Mouse (Mus musculus) mouse embryonic stem cell (cell line): ENCODE results near the gene Aox1.
"Not testable (repeated sequence)": the region's sequence is repeated elsewhere in the genome, so short reads cannot be mapped to it uniquely, and the experiment has no call there.

Source experiments
- in situ Hi-C, 2 experiments: fragments of 300-500 bp; cut with MboI; formaldehyde crosslinking; loops; 1 replicate in 1 of 2; 3 replicates in 1 of 2; pipeline ENCODE4 v1.14.3; 2019 to 2020; ENCODE audit warnings: low sequenced_read_pairs in 2 of 2, low pct_unique_long_range_greater_than_20kb in 1 of 2, mixed read lengths in 1 of 2; ENCODE audit not compliant: unreplicated experiment in 1 of 2

Gene Aox1

DNA sequence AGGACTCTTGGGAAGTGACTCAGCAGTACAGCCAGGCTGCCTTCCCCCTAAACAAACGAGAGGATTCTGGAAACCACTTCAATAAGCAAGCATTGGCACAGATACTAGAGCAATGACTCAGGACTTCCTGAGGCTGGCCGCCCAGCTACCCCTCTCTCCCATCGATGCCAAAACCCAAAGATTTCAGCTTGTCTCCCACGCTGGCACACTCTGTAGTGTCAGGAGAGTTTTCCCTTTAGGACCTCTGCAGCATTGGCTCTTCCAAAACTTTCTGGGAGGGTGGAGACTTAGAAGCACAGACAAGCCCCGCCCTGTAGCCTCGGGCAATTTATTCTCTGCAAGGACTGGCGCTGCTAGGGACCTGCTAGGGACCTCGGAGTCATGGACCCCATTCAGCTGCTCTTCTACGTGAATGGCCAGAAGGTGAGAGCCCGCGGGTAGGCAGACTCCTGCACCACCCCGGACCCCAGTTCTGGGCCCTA is at the start of gene Aox1:
TSS of gene Aox1 (plus strand) at position 296 of the 482 bp plus-strand sequence.
- in situ Hi-C loops: no loop called here

DNA sequence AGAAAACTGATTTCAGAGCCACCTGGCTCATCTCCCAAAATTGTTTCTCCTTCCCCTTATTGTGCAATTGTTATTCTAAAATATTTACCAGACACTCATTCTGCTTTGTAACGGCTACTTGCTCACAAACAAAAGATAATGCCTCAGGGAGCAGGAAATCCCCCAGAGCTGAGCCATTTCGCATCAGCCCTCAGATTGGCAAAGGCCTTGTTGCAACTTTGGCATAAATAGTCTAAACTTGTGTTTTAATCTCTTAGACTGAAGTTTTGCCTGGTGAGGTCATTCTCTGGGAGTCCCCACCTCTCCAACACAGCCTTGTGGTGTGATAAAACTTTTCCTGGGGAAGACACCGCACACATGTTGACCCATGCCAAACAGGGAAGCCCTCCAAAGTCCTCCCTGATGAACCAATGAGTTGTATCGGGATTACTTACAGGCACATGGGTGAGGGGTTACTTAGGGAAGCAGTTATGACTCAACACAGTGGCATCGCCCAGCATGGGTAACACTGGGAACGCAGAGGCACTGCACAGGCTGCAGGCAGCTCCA is 40.6 kb upstream of the Aox1 start:
- in situ Hi-C loops: no loop called here

DNA sequence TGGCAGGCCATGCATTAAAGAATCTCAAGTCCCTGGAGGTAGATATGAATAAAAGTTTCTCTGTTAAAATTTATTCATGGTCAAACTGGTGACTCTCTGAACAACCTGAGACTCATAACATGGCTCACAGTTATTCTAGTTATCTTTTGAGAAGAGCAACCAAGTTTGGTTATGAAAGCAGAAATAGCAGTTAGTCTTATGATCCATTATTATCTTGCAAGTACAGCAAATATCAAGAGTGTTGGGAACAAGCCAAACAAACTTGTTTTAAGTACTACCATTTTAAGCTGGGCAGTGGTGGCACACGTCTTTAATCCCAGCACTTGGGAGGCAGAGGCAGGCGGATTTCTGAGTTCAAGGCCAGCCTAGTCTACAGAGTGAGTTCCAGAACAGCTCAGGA is 38.5 kb upstream of the Aox1 start:
- in situ Hi-C loops: no loop called here

DNA sequence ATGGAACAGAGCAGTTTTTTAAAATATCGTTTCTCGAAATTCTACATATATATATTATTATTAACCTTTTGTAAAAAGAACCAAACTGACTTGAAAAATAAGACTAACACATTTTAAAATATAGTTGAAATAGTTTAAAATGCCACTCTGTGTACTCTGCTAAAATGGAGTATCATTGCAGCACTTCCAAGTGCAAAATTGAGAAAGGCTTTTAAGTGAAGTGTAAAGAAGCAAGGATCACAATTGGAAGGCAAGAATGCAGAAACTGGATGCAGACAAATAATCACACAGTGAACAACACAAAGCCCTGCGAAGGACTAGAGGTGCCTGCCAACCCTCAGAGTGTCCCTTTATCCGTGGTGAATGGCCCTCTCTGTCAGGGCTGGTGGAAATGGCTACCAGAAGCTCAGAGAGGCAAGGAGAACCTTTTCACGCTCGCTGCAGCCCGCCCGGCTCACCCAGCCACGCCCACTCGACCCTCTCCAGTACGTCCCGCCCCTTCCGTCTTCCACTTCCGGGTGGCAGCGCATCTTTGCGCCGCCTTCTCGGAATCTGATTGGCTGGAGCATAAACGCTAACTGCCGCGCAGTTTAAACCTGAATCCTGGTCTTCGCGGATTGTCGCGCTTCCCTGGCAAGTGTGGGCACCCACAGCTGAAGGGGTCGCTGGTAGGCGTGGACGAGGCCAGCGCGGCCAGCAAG is 34.1 kb upstream of the Aox1 start, which contains the start of gene Sgo2a:
TSS of gene Sgo2a (plus strand) at position 540 of the 701 bp plus-strand sequence.
- in situ Hi-C loops: no loop called here

DNA sequence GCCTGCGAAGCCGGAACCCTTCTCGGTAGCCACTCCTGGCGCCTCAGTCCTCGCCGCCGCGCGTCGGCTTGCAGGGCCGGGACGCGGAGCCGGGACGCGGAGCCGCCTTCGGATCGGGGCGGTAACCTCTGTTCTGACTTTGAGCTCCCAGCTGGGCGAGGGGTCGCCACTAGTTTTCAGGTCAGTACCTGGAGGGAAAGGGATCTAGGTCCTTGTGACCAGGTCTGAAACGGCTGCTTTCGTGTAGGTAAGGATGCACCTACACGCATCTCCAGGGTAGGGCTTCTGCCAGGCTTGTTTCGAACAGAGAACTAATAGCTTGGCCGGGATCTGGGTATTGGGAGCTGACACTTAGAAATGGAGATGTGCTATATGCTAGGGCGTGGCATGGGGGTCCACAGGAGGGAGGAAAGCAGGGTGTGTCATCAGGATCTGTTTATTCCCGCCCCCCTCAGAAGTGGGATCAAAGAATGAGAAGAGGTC is 33.6 kb upstream of the Aox1 start:
- in situ Hi-C loops: no loop called here

DNA sequence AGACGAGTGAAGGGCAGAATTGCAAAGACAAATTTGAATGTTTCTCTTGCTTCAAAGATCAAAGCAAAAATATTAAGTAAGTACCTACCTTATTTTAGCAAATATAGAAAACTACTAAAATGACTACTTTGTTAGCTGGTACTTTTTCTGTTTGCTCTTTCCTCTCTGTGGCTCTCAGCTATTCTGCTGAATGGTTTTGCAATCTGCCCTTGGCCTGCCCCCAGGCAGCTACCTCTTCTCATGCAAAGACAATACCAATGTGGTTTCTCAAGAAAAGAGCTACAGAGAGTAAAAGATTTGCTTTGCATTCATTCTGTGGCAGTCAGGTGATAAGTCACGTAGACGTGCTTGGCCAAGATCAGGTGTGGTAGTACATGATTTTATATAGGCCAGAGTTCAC is 31.6 kb upstream of the Aox1 start:
- in situ Hi-C loops: no loop called here

DNA sequence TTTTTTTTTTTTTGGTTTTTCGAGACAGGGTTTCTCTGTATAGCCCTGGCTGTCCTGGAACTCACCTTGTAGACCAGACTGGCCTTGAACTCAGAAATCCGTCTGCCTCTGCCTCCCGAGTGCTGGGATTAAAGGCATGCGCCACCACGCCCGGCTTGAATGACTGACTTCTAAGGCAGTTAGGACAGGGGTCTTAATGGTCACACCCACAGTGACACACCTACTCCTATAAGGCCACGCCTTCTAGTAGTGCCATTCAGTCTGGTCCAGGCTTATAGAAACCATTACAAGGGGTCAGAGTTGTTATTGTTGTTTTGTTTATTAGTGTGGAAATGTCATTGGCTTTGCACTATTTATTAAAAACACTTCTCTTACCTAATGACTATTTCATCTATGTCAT is 23.3 kb upstream of the Aox1 start:
- in situ Hi-C loops: loop anchor here in 1 of 2 experiments (25.0 kb wide), 1 partner anchor 406 kb away; the partner anchor contains the start of gene Clk1

DNA sequence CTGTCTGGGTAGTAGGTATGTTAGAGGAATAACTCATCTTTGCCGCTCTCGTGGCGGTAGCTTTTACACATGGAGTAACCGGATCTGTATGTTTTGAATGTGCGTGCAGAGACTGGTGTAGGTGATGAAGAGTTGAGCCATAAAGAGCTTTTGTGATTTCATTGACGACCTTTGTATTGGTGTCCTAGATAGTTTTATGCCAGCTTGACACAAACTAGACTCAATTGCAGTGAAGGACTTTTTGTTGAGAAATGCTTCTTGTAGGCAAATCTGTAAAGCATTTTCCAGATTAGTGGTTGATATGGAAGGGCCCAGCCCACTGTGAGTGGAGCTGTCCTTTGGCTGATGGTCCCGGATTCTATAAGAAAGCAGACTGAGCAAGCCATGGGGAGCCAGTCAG is 10.9 kb upstream of the Aox1 start, which contains the start of gene Kctd18:
TSS of gene Kctd18 (minus strand) at position 101 of the 400 bp plus-strand sequence.
- in situ Hi-C loops: loop anchor here in 1 of 2 experiments (25.0 kb wide), 1 partner anchor 393 kb away; the partner anchor contains the start of gene Clk1

DNA sequence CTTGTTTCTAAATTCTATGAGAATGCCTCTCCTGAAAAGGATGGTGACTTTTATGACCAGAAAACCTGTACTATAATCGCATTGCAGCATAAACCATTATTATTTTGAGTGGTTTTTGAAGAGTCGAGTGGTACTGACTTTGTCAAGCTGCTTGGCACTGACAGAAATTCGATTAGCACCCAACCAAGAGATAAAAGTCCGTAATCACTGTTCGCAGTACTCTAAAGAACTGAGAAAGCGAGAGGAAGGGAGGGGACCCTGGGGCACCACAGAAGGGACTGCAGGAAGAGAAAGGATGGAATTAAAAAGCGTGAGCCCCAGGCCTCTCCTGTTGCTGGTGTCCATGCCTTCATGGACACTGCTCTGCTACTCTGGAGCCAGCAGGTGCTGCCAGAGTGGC is 2.0 kb upstream of the Aox1 start:
- in situ Hi-C loops: no loop called here

DNA sequence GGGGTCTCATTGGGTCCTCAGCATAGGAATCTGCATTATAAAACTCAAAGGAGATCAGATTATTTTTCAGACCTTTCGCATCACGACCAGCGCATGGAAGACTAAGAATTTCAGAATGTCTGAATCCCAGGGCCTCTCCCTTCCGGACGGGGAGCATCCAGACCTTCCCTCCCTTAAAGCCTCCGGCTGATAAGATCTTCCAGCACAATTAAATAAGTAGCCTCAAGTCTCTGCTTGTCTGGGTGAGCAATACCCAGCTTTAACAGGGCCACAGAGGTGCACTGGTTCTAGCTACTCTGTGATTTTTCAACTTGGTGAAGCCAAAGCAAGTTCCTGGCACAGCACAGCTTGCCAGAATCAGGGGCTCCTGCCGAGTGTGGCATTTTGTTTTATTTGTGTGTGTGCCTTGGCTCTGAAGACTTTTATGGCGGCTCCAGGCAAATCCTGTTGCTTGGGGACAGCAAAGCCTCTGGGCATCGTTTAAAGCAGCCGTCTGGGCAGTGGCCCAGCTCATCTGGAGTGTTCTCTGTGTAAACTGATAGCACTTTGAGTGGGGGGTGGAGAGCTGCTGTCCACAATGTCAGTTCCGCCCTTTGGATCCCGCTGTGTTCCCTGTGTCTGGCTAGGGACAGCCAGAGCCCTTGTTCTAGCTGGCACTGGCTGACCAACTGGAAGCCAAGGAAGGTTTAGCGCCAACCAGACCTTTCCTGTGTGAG is 583 bp downstream of the Aox1 start:
- in situ Hi-C loops: no loop called here

DNA sequence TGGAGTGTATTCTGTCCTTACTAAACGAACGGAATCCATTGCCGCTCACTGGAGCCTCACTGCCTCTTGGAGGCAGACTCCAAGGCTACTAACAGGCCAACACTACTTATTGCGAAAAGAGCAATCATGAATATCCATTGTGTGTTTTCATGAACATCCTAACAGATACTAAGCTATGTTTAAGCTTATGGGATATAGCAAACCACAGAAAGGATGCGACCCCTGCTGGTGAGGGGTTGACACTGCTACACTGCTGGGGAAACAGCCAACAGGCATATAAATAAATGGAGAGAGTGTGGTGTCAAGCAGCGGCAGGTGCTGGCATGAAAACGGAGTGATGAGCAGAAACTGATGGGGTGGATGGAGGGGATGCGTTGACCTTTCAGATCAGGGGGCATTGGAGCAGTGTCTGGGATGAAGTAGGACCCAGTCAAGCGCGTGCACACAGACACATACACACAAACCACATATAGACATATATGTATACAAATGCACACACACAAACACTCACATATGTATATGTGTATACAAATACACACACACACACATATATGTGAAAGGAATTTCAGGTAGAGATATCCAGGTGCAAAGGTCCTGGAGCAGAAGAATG is 1.5 kb downstream of the Aox1 start:
- in situ Hi-C loops: no loop called here

DNA sequence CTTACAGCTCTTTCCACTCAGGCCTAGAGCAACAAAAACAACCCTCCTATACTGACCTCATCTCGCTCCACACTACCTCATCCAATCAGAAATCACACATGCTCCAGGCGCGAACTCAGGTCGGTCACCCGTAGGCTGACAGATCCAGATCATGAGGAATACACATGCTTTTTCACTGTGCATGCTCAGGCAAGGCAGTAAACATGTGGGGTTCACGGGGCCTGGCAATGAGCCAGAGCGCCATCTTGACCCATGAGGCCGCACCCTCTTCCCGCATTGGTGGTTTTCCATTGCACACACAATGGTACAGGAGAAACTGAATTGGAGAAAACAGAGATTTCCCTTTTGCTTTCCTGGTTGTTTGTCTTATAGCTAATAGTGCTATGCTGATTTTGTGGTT is 7.6 kb downstream of the Aox1 start:
- in situ Hi-C loops: not testable (repeated sequence)

DNA sequence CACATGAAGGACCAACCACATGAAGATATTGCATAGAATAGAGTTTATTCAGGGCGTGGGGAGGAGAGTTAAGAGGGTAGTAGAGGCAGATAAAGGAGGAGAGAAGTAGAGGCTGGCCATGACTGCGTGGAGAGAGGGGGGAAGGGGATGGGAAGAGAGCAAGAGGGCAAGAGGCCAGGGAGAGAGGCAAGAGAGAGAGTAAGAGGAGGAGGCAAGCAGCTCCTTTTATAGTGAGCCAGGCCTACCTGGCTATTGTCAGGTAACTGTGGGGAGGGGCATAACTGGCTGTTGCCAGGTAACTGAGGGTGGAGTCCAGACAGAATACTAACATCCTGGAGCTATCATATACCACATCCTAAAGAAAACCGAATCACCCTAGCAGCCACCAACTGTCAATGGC is 15.3 kb downstream of the Aox1 start:
- in situ Hi-C loops: no loop called here

DNA sequence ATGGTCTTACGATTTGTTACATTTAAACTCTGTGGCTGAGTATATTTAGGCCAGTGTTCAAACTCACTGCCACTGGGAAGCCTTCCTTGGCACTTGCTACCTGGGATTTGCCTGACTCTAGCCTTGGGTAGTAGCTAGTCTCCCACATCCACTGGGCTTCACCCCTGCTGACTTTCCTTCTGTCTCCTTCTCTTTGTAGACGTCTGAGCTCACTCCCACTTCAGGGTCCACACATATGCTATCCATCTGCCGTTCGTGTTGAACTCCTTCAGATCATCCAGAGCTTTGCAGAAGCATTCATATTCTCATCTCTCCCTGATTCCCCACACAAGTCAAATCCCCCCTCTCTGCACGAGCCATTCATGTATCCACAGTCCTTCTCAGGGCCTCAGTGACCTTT is 15.8 kb downstream of the Aox1 start:
- in situ Hi-C loops: no loop called here

DNA sequence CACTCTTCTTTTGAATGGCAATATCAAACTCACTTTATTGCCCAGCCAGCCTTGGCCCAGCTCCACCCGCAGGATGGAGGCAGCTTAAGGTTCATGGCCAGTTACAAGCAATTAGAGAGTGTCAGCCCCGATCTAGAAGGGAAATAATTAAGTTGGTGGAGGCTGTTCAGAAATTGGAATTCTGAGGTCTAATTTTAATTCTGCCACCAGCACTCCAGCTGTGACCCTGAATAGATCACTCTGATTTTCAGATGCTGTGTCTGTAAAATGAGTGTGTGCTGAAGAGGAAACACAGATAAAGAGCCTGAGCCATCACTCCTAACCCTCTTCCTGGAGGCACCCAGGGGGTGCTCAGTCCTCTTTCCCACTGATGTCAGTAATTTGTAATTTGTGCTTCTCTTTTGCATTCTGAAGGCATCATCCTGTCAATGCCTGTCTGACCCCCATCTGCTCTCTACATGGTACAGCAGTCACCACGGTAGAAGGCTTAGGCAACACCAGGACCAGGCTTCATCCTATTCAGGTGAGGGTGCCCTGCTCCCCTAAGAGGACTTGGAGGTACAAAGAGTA is 17.1 kb downstream of the Aox1 start:
- in situ Hi-C loops: no loop called here

DNA sequence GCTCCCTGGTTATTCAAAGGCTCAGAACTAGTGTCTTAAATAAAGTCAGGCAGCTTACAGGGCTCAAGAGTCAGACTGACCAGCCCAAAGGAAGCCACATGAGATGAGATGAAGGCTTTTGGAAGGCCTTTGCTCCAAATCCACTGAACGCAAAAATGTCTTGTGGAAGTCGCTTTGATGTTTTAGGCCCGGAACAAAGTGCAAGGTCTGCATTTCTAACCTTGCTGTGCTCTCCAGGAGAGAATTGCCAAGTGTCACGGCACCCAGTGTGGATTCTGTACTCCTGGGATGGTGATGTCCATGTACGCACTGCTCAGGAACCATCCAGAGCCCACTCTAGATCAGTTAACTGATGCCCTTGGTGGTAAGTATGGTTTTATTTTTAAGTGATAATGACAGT is 19.4 kb downstream of the Aox1 start:
- in situ Hi-C loops: no loop called here

DNA sequence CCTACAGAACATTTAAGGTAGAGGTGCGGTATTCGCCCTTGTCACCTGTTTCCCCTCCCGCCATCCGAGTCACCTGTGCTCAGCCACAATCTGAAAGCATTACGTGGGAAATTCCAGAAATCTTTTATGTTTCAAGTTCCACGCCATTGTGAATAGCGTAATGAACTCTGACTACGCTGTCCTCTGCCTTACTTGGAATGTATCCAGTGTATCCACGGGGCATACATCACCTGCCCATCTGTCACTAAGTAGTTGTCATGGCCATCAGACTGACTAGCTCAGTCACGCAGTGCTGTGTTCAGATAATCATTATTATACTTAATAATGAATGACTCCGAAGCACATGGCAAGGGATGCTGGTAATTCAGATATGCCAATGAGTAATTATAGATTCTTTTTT is 25.9 kb downstream of the Aox1 start:
- in situ Hi-C loops: no loop called here

DNA sequence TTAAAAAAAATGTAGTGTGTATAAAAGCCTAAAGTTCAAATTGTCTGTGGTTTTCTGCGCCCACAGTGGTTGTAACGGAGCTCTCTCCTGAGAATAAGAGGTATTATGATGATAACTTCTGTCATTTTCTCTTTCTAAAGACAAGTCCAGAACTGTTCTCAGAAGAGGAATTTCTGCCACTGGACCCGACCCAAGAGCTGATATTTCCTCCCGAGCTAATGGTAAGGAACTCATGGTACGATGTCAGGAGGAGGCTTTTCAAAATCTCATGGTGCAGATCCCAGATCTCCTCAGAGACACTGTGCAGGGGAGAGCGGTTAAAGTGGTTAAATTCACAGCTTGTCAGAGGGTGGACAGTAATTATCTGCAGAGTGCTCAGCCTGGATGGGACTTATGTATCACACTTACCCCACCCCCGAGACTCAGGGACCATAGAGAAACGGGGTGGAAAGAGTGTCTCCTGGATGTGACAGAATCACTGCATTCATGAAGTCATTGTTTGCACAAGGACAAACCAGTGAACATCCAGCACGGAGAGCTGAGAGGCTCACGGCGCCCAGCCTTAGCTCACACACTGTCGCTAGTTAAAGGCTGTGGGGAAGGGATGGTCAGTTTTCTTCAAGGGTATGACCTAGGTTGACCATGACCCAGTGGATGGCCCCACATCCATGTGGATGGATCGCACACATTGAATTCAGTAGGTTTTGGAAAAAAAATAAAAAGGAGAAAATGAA is 26.5 kb downstream of the Aox1 start:
- in situ Hi-C loops: no loop called here
